Mouse (Mus musculus): ENCODE data around the gene Mbd3.

The Mbd3 gene

GRCm38 (mm10) chr10:80399191-80399972 is at the start of gene Mbd3:
Gene Mbd3 (minus strand): TSS chr10:80399550.
- DNase-seq (ENCODE audit: low spot score): peak; percentile 99

DNA sequence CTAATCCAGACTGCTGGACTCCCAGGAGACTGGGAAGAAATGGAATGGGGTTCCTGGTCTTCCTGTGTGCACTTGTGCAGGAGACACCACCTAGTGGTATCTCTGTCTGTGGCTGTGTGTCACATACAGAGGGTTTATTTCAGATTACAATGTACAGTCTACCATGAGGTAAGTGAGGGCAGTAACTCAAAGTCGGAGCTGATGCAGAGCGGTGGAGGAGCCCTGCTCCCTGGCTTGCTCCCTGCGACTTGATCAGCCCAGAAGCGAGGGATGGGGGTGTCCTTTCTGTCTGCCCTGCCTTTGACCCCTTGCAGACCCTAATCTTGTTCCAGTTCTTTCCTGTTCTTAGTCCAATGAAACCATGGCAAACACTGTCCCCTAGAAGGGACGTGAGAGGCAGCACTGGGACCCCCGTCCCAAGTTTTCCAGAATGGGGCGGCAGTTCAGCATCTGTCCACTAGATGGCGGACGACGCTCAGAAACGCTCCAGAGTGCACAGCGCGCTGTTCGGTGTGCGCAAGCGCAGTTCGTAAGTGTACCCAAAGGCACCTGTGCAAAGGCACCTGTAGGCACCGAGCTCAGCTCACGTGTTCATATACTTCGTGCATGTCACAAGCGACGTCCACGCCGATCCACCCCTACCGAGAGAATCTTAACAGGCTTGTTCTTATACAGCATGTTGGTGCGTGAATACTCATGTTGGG is 46.7 kb upstream of the Mbd3 start:
- DNase-seq (ENCODE audit: low spot score): peak; percentile 74

DNA sequence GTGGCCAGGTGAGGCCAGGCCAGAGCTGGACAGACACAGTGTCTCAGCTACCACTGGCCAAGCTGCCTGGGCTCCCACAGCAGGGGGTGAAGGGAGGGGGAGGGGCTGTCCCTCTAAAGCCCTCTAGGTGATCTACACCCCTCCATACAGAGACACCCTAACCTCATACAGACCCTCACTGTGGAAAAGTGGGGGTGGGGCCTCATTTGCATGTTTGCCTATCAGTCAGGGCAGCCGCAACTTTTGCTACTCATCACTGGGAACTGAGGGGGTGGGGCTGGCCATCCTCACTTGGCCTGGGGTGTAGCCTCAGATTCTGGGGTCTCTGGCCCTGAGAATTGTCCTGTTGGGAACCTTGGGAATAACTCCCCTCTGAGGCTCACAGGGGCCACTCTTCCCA is 45.7 kb upstream of the Mbd3 start:
- no peak for DNase-seq (ENCODE audit: low spot score)

- DNase-seq (ENCODE audit: low spot score): peak; percentile 57
Measured at GRCm38 (mm10) chr10:80444339-80445045, 45.1 kb upstream of the Mbd3 start.

DNA sequence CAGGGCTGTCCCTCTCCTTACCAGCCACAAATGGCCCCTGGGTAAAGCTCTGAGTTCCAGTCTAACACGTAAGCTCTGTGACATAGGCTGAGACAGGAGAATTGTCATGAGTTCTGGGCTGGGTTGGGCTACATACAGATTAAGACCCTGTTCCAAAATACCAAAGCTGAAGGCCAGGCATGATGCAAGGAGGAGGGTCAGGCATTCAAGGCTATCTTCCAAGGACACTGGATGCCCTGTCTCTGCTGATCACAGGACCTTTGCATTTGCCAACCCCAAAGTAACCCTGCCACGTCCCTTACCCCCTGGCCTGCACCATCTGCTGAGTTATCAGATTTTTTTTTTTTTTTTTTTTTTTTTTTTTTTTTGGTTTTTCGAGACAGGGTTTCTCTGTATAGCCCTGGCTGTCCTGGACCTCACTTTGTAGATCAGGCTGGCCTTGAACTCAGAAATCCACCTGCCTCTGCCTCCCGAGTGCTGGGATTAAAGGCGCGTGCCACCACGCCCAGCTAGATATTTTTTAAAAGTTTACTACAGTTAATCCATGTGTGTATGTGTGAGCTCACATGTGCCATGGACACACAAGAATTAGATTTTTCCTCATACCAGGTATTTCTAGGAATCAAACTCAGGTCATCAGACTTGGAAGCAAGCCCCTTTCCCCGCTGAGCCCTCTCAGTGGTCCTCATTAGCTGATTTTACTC is 44.4 kb upstream of the Mbd3 start:
- no peak for DNase-seq (ENCODE audit: low spot score)

GRCm38 (mm10) chr10:80442989-80443388 is 43.6 kb upstream of the Mbd3 start:
- DNase-seq (ENCODE audit: low spot score): no peak

DNA sequence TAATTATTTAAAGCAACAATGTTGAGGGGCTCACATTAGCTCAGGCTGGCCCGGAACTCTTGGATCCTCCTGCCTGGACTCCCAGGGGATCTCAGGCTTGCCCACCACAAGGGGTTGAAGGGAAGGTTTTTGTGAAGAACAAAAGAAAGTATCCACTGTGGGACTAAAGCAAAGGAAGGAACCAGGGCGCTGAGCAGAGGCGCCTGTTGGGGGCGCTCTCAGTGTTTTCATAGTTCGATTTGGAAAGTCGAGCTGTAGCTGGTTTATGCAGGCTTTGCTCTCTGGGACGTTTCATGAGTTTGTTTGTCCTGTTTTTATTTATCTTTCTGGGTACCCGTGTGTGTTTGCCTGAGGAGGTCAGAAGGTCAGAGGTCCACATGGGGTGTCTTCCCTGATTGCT is 42.2 kb upstream of the Mbd3 start:
- no peak for DNase-seq (ENCODE audit: low spot score)

DNA sequence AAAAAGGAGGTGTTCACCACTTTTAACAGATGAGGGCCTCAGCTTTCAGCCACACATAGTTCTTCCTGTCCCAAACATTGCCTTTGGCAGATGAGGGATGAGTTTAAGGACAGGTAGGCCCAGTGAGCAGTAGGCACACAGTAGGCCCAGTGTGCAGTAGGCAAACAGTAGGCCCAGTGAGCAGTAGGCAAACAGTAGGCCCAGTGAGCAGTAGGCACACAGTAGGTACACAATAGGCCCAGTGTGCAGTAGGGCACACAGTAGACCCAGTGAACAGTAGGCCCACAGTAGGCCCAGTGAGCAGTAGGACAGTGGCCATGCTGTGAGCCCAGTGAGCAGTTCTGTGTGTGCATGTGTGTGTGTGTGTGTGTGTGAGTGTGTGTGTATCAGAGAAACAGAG is 40.7 kb upstream of the Mbd3 start:
- DNase-seq (ENCODE audit: low spot score): no peak

- DNase-seq (ENCODE audit: low spot score): no peak
Measured at GRCm38 (mm10) chr10:80437973-80438372, 38.6 kb upstream of the Mbd3 start.

DNA sequence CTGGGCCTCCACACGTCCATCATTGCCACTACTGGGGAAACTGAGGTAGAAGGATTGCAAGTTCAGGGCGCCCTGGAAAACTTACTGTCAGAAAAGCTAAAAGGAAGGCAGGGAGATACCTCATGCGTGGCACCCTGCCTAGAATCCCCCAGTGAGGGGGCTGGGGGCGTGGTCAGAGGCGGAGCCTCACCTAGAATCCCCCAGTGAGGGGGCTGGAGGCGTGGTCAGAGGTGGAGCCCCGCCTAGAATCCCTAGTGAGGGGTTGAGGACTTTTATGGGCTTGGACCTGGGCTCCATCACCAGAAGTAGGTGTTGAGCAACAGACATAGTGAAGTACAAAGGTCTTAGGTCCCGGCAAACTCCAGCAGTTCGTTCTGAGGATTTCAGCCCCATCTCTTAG is 36.9 kb upstream of the Mbd3 start:
- no peak for DNase-seq (ENCODE audit: low spot score)

- DNase-seq (ENCODE audit: low spot score): peak; percentile 39
Measured at GRCm38 (mm10) chr10:80435764-80436163, 36.4 kb upstream of the Mbd3 start.

DNA sequence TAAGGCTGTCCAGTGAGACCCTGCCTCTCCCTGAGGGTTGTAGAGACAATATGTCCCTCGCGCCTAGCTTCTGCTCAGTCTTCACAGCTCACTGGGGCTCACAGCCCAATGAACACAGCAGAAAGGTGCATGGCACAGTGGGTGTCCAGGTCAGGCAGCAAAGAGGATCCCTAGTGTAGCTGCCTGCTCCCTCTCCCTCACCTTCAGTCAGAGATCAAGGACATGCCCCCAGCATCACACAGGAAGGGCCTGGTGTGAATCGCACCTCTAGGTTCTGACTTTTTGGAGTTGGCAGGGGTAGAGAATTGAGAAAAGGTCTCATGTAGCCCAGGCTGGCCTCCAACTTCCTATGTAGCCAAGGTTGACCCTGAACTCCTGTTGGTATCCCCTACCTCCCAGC is 35.5 kb upstream of the Mbd3 start:
- no peak for DNase-seq (ENCODE audit: low spot score)

DNA sequence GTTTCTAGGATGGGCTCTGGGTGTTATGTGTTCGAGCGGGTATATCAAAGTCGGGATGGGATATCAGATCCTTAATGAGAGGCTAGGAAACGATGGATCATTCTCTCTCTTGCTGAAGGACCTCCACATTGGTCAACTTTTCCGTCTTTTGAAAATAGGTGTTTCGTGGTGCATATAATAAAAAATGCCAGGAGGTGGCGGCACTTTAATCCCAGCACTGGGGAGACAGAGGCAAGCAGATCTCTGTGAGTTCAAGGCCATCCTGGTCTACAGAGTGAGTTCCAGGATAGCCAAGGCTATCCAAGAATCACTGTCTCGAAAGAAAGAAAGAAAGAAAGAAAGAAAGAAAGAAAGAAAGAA is 34.9 kb upstream of the Mbd3 start:
- DNase-seq (ENCODE audit: low spot score): no peak

- DNase-seq (ENCODE audit: low spot score): peak; percentile 92
Measured at GRCm38 (mm10) chr10:80433513-80434232, 34.3 kb upstream of the Mbd3 start, which contains the start of gene Tcf3. Gene Tcf3 (minus strand): TSS chr10:80433647.

DNA sequence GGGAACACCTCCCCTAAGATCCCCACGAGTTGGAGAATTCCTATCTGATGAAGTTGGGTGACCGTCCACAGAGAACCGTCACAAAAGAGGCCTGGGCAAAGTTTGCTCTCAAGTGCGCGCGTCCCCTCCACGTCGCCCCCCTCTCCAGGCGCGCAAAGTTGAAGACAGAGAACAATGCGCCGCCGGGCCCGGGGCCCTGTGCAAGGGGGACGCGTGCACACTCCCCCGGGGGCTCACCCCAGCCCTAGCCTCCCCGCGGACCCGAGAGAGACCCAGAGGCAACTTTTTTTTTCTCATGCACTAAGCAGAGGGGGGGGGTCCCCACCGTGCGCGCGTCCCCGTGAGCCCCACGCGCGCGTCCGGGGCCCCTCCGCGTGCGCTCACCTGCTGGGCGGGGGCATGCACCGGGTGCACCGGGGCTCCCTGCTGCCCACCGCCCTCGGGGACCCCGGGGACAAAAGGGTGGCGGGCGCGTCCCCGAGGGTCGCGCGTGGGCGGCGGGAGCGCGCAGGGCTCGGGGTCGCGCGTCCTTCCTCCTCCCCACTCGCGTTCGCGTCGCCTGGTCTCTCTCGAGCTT is 33.7 kb upstream of the Mbd3 start:
- peak; percentile 57 for DNase-seq (ENCODE audit: low spot score)

GRCm38 (mm10) chr10:80432387-80432785 is 33.0 kb upstream of the Mbd3 start:
- DNase-seq (ENCODE audit: low spot score): no peak

GRCm38 (mm10) chr10:80431570-80432386 is 32.4 kb upstream of the Mbd3 start:
- no peak for DNase-seq (ENCODE audit: low spot score)

DNA sequence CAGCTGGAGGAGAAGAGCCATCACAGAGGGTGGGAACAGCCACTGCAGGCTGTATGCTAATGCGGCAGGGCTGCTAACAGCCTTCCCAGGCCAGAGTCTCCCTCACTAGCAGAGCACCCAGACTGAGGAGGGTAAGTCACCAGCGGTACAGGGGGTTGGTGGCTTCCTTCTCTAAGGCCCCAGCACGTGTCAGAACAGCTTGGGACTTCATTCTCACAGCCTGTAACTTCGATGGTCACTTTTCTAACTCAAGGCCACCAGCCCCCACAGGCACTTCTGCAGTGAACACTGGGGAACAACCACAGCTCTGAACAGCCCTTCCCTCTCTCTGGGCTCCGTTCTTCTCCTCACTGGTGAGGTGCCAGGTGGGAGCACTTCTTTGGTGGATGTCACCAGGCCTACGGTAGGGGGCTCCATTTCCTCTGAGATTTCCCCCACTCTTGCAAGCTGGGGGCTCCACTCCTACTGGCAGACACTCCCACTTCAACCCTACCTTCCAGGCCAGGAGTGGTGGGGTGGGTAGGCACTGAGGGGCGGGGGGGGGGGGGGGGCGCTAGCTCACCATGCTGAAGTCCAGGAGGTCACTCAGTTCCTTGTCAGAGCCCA is 31.1 kb upstream of the Mbd3 start:
- DNase-seq (ENCODE audit: low spot score): no peak

DNA sequence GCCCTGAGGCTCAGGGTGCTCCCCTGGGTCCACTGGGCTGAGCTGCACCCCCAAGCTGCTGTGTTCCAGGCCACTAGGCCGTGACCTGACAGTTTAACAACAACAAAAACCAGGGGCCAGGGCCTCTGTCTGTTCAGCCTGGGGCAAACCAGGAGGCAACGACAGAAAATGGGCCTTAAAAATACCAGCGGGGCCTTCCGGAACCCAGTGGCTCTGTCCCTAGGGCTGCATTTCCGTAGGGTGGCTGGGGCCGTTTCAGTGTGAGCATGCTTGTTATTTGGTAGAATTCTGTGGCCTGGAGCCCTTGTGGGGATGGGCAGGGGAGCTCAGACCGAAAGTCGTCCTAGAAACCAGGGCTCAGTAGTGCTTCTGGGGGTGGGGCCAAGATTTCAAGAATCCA is 30.4 kb upstream of the Mbd3 start:
- no peak for DNase-seq (ENCODE audit: low spot score)

DNA sequence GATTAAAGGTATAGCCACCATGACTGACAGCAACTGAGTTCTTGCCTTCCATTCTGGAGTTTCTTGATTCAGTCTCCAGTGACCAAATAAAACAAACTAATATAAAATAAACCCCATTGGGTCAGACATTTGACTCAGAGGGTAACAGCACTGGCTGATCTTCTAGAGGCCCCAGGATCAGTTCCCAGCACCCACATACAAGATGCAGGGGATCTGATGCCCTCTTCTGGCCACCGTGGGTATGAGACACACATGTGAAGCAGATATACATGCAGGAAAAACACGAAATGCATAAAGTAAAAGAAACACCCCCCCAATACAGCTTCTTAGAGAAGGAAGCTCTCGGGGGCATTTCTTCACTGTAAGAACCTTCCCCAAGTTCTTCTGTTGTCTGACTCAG is 25.7 kb upstream of the Mbd3 start:
- no peak for DNase-seq (ENCODE audit: low spot score)
